Mouse (Mus musculus) macrophage (primary cell): ENCODE results near the gene Wnt10a. TPM values are rescaled to one million over a fixed set of nuclear protein-coding genes. Genes with fewer than 3 reads are reported as not detected.
A peak's percentile ranks its signal among the peaks of the same experiment; 100 is the strongest.
"Not testable (repeated sequence)": the region's sequence is repeated elsewhere in the genome, so short reads cannot be mapped to it uniquely, and the experiment has no call there.

Experiments
- H3K27ac ChIP-seq: fragments of 350-480 bp; formaldehyde crosslinking; 2 replicates; pipeline ENCODE4 v1.9.0; 2021
- H3K36me3 ChIP-seq: fragments of 350-480 bp; formaldehyde crosslinking; 2 replicates; pipeline ENCODE4 v1.9.0; 2021; ENCODE audit errors: inconsistent target
- H3K4me3 ChIP-seq: fragments of 350-480 bp; formaldehyde crosslinking; 2 replicates; pipeline ENCODE4 v1.9.0; 2021; ENCODE audit errors: inconsistent target
- H3K79me2 ChIP-seq: fragments of 350-480 bp; formaldehyde crosslinking; 2 replicates; pipeline ENCODE4 v1.9.0; 2021; ENCODE audit errors: inconsistent target
- WGBS: methylation state at CpG from one replicate; pipeline ENCODE4 v1.1.7; 2026; ENCODE audit warnings: inconsistent platforms; ENCODE audit not compliant: missing documents; 5-methylcytosine and 5-hydroxymethylcytosine counted together
- polyA plus RNA-seq: library from polyadenylated mRNA; stranded (reverse); fragments of 250-400 nt; gene quantifications from 3 replicates; pipeline ENCODE4 v1.2.4, GENCODE M21; 2018; ENCODE audit warnings: inconsistent platforms

Gene Wnt10a
- polyA plus RNA-seq, 1 experiment from 2014 or later = not detected

- H3K79me2 ChIP-seq = no peaks in the 10 kb centered on the region
- H3K27ac ChIP-seq = peak overlapping the region; percentile 55
- 11% methylated on average over 38 of the region's 38 CpGs for WGBS
- H3K4me3 ChIP-seq = peak overlapping the region; percentile 77
- no peaks in the 10 kb centered on the region for H3K36me3 ChIP-seq
These were observed 25.4 kb downstream of the Wnt10a start for GRCm38 (mm10) chr1:74816612-74817199.

GRCm38 (mm10) chr1:74817219-74817618 lies 25.9 kb downstream of the Wnt10a start:
- Histone ChIP-seq H3K79me2 (no peaks in the 10 kb centered on the region), H3K27ac (peak overlapping the region; percentile 55), H3K4me3 (peak overlapping the region; percentile 77), H3K36me3 (no peaks in the 10 kb centered on the region)
- 9% methylated on average over 14 of the region's 14 CpGs for WGBS

- H3K36me3 ChIP-seq = no peaks in the 10 kb centered on the region
- 100% methylated on average over 1 of the region's 1 CpGs for WGBS
- H3K4me3 ChIP-seq = no peak overlapping the region
- no peak overlapping the region for H3K27ac ChIP-seq
- H3K79me2 ChIP-seq = no peaks in the 10 kb centered on the region
These were observed 27.2 kb downstream of the Wnt10a start for GRCm38 (mm10) chr1:74818509-74818908.

GRCm38 (mm10) chr1:74823598-74823997 lies 32.3 kb downstream of the Wnt10a start:
- H3K79me2 ChIP-seq, H3K27ac ChIP-seq, H3K36me3 ChIP-seq, H3K4me3 ChIP-seq: not testable (repeated sequence)
- 92% methylated on average over 4 of the region's 4 CpGs for WGBS

- Histone ChIP-seq H3K36me3 (no peaks in the 10 kb centered on the region), H3K4me3 (no peak overlapping the region), H3K27ac (no peak overlapping the region), H3K79me2 (no peaks in the 10 kb centered on the region)
- 70% methylated on average over 14 of the region's 14 CpGs for WGBS
These were observed 33.4 kb downstream of the Wnt10a start for GRCm38 (mm10) chr1:74824518-74825302.

- H3K4me3 ChIP-seq = no peak overlapping the region
- WGBS = 47% methylated on average over 9 of the region's 9 CpGs
- no peak overlapping the region for H3K27ac ChIP-seq
- H3K36me3 ChIP-seq = no peaks in the 10 kb centered on the region
- H3K79me2 ChIP-seq = no peaks in the 10 kb centered on the region
These were observed 38.7 kb downstream of the Wnt10a start for GRCm38 (mm10) chr1:74830061-74830460.

- Histone ChIP-seq H3K79me2 (no peaks in the 10 kb centered on the region), H3K36me3 (no peaks in the 10 kb centered on the region), H3K4me3 (no peak overlapping the region), H3K27ac (no peak overlapping the region)
- WGBS = 96% methylated on average over 3 of the region's 3 CpGs
These were observed 41.9 kb downstream of the Wnt10a start for GRCm38 (mm10) chr1:74833255-74833654.

GRCm38 (mm10) chr1:74843090-74843489 lies 51.8 kb downstream of the Wnt10a start:
- no peak overlapping the region for H3K27ac ChIP-seq
- H3K36me3 ChIP-seq = no peaks in the 10 kb centered on the region
- WGBS = 85% methylated on average over 5 of the region's 5 CpGs
- H3K4me3 ChIP-seq = no peak overlapping the region
- no peaks in the 10 kb centered on the region for H3K79me2 ChIP-seq

GRCm38 (mm10) chr1:74846341-74846740 lies 55.0 kb downstream of the Wnt10a start:
- Histone ChIP-seq H3K27ac (no peak overlapping the region), H3K4me3 (no peak overlapping the region), H3K79me2 (no peaks in the 10 kb centered on the region), H3K36me3 (no peaks in the 10 kb centered on the region)
- 27% methylated on average over 9 of the region's 9 CpGs for WGBS

- no peaks in the 10 kb centered on the region for H3K79me2 ChIP-seq
- no peak overlapping the region for H3K27ac ChIP-seq
- H3K36me3 ChIP-seq = no peaks in the 10 kb centered on the region
- WGBS = 51% methylated on average over 5 of the region's 5 CpGs
- no peak overlapping the region for H3K4me3 ChIP-seq
These were observed 57.6 kb downstream of the Wnt10a start for GRCm38 (mm10) chr1:74848946-74849345.

GRCm38 (mm10) chr1:74850251-74850650 lies 58.9 kb downstream of the Wnt10a start:
- Histone ChIP-seq H3K27ac (no peak overlapping the region), H3K4me3 (no peak overlapping the region)
- 32% methylated on average over 6 of the region's 6 CpGs for WGBS

GRCm38 (mm10) chr1:74851001-74851775 lies 59.9 kb downstream of the Wnt10a start:
- Histone ChIP-seq H3K36me3 (no peaks in the 10 kb centered on the region), H3K27ac (no peak overlapping the region), H3K4me3 (no peak overlapping the region), H3K79me2 (no peaks in the 10 kb centered on the region)
- WGBS = 18% methylated on average over 6 of the region's 6 CpGs

More at GRCm38 (mm10) chr1:74850251-74850650, 58.9 kb downstream of the Wnt10a start:
- Histone ChIP-seq H3K36me3 (no peaks in the 10 kb centered on the region), H3K79me2 (no peaks in the 10 kb centered on the region)
